Mouse (Mus musculus) neural tube, embryonic 12.5 days (tissue): ENCODE measurements around the gene Ing5. TPM values are rescaled to one million over a fixed set of nuclear protein-coding genes. Genes with fewer than 3 reads are reported as not detected.
"Not testable (repeated sequence)": the region's sequence is repeated elsewhere in the genome, so short reads cannot be mapped to it uniquely, and the experiment has no call there.

Experiments used
- ATAC-seq: fragments of 200-750 bp; cut with Nextera tagmentation; 2 replicates; pipeline ENCODE4 v1.8.0; 2017; ENCODE audit warnings: low read depth, mild to moderate bottlenecking, moderate TSS enrichment, moderate library complexity; ENCODE audit not compliant: low FRiP score
- H3K27ac ChIP-seq: fragments of 300-500 bp; sonication (generic); 2 replicates; pipeline ENCODE4 v1.5.1; 2016
- H3K27me3 ChIP-seq: fragments of 300-500 bp; sonication (generic); replicated peaks from 2 replicates; pipeline ENCODE4 v1.6.1; 2016; ENCODE audit warnings: mild to moderate bottlenecking
- H3K36me3 ChIP-seq: fragments of 300-500 bp; sonication (generic); 2 replicates; pipeline ENCODE4 v1.6.1; 2016; ENCODE audit warnings: mild to moderate bottlenecking
- H3K4me1 ChIP-seq: fragments of 300-500 bp; sonication (generic); 2 replicates; pipeline ENCODE4 v1.6.1; 2016
- H3K4me2 ChIP-seq: fragments of 300-500 bp; sonication (generic); replicated peaks from 2 replicates; pipeline ENCODE4 v1.6.1; 2016; ENCODE audit warnings: mild to moderate bottlenecking
- H3K4me3 ChIP-seq: fragments of 300-500 bp; sonication (generic); 2 replicates; pipeline ENCODE4 v1.5.1; 2016
- H3K9ac ChIP-seq: fragments of 300-500 bp; sonication (generic); 2 replicates; pipeline ENCODE4 v1.6.1; 2016; ENCODE audit warnings: mild to moderate bottlenecking
- H3K9me3 ChIP-seq: fragments of 300-500 bp; sonication (generic); 2 replicates; pipeline ENCODE4 v1.6.1; 2016; ENCODE audit warnings: mild to moderate bottlenecking
- WGBS: fragments of 180-500 bp; shearing (Covaris S2); methylation state at CpG from one replicate; pipeline ENCODE4 v1.1.7; 2016; 5-methylcytosine and 5-hydroxymethylcytosine counted together
- polyA plus RNA-seq: library from polyadenylated mRNA; unstranded; fragments of >200 nt; fragmentation: Nextera tagmentation; extraction: Ambion mirVana; gene quantifications from 2 replicates; pipeline ENCODE4 v1.2.1, GENCODE M21; 2016

The Ing5 gene
- polyA plus RNA-seq, 1 experiment from 2014 or later, result 14.0 TPM

GRCm38 (mm10) chr1:93837335-93837734 lies 33.6 kb downstream of the Ing5 start:
- peaks cover 9% of the 10 kb centered on the region for H3K36me3 ChIP-seq
- ATAC-seq, result no peak
- no peaks in the 10 kb centered on the region for H3K9me3 ChIP-seq
- 95% methylated on average over 8 of the region's 8 CpGs for WGBS
- no peak overlapping the region for H3K27ac ChIP-seq
- no peaks in the 10 kb centered on the region for H3K4me1 ChIP-seq
- H3K4me2 ChIP-seq, result no peak overlapping the region
- no peaks in the 10 kb centered on the region for H3K27me3 ChIP-seq
- H3K9ac ChIP-seq, result no peak overlapping the region
- no peak overlapping the region for H3K4me3 ChIP-seq

GRCm38 (mm10) chr1:93838569-93838968 lies 34.8 kb downstream of the Ing5 start:
- ATAC-seq, H3K36me3 ChIP-seq, H3K4me3 ChIP-seq, H3K27ac ChIP-seq, H3K4me1 ChIP-seq, H3K27me3 ChIP-seq, H3K9me3 ChIP-seq, H3K4me2 ChIP-seq, H3K9ac ChIP-seq: not testable (repeated sequence)
- WGBS, result 90% methylated on average over 8 of the region's 8 CpGs

DNA sequence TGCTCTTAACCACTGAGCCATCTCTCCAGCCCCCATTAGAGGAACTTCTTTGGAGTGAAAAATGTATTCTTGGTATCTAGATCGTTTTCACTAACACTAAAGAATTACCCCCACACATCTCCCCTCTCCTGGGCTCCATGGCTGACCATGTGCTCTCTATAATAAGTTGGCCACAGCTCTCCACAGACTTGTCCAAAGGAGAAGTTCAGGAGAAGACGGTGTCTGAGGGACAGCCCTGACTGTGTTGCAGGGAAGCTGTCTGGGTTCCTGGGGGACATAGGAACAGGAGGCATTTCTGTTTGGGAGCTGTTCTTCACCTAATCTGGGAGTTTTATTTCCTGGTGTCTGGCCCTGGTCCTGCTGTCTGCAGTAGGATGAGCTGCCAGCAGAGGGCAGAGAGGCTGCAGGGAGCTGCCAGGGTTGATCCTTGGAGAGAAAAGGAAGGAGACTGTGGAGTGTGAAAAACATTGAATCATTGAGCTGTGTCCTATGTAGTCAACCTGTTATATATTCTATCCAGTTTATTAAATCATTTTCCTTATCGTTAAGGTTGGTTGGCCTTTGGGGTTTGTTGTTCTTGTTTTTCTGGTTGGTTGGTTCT lies 42.1 kb downstream of the Ing5 start:
- H3K9me3 ChIP-seq, H3K27ac ChIP-seq, ATAC-seq, H3K4me3 ChIP-seq, H3K9ac ChIP-seq, H3K36me3 ChIP-seq, H3K27me3 ChIP-seq, H3K4me2 ChIP-seq, H3K4me1 ChIP-seq: not testable (repeated sequence)
- 66% methylated on average over 2 of the region's 3 CpGs for WGBS

GRCm38 (mm10) chr1:93855790-93856189 lies 52.0 kb downstream of the Ing5 start:
- not testable (repeated sequence) for H3K4me2 ChIP-seq, H3K9ac ChIP-seq, H3K27ac ChIP-seq, H3K4me3 ChIP-seq, ATAC-seq, H3K9me3 ChIP-seq, H3K4me1 ChIP-seq, H3K27me3 ChIP-seq, H3K36me3 ChIP-seq
- 88% methylated on average over 4 of the region's 4 CpGs for WGBS

- no peak for ATAC-seq
Measured at GRCm38 (mm10) chr1:93857370-93857769, 53.6 kb downstream of the Ing5 start.

DNA sequence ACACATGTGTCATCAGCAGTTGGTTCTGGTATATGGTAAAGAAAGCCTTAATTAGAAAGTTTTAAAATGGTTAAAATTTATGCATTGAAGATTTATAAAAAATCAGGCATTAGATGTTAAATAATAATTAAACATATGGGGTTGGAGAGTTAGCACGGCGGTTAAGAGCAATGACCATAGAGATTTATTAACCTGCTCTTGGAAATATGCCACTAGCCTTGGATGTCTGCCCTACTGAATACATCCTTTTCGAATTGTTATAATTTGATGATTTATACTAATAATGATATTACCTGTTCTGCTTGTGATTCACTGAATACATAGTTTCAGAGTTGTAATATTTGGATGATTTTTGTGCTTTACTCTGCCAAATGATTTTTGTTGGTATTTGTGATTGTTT lies 54.2 kb downstream of the Ing5 start:
- no peak overlapping the region for H3K27ac ChIP-seq
- no peaks in the 10 kb centered on the region for H3K36me3 ChIP-seq
- H3K9me3 ChIP-seq, result no peaks in the 10 kb centered on the region
- H3K4me2 ChIP-seq, result no peak overlapping the region
- no peak for ATAC-seq
- no peaks in the 10 kb centered on the region for H3K4me1 ChIP-seq
- H3K4me3 ChIP-seq, result no peak overlapping the region
- H3K27me3 ChIP-seq, result no peaks in the 10 kb centered on the region
- H3K9ac ChIP-seq, result no peak overlapping the region
- WGBS, result 93% methylated on average over 3 of the region's 3 CpGs

More at GRCm38 (mm10) chr1:93857370-93857769, 53.6 kb downstream of the Ing5 start:
- Histone ChIP-seq H3K9ac (no peak overlapping the region), H3K4me1 (no peaks in the 10 kb centered on the region), H3K27me3 (no peaks in the 10 kb centered on the region), H3K9me3 (no peaks in the 10 kb centered on the region), H3K4me2 (no peak overlapping the region), H3K27ac (no peak overlapping the region), H3K4me3 (no peak overlapping the region), H3K36me3 (no peaks in the 10 kb centered on the region)
- 73% methylated on average over 6 of the region's 6 CpGs for WGBS

DNA sequence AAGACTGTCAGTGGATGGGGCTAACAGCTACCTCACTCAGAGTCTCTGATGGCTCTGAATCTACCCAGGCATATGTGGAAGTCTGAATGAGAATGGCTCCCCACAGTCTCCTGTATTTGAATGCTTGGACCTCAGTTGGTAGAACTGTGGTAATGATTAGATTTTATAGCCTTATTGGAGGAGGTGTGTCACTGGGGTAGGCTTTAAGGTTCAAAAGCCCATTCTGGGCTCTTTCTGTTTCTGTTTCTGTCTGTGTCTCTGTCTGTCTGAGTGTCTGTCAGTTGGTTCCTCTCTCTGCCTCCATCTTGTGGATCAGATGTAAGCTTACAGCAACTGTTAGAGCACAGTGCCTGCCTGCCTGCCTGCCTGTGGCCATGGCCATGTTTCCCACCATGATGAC lies 55.9 kb downstream of the Ing5 start:
- no peak overlapping the region for H3K4me3 ChIP-seq
- no peaks in the 10 kb centered on the region for H3K4me1 ChIP-seq
- H3K36me3 ChIP-seq, result no peaks in the 10 kb centered on the region
- H3K27ac ChIP-seq, result no peak overlapping the region
- no peaks in the 10 kb centered on the region for H3K9me3 ChIP-seq
- no peak overlapping the region for H3K9ac ChIP-seq
- no peaks in the 10 kb centered on the region for H3K27me3 ChIP-seq
- no peak for ATAC-seq
- H3K4me2 ChIP-seq, result no peak overlapping the region

GRCm38 (mm10) chr1:93861048-93861447 lies 57.3 kb downstream of the Ing5 start, which contains the start of gene Gal3st2:
Gene Gal3st2, plus strand, starts transcription at chr1:93861306.
- not testable (repeated sequence) for H3K27ac ChIP-seq, H3K4me3 ChIP-seq, H3K4me2 ChIP-seq, H3K4me1 ChIP-seq, ATAC-seq, H3K9ac ChIP-seq, H3K36me3 ChIP-seq, H3K9me3 ChIP-seq, H3K27me3 ChIP-seq
- 75% methylated on average over 2 of the region's 2 CpGs for WGBS

Other genes with a start within 250 kb of the Ing5 start
- gene Stk25, start 145.3 kb upstream of the Ing5 start, polyA plus RNA-seq, result 260 and 266 TPM in 2 replicates
- gene Bok, start 118.3 kb upstream of the Ing5 start, polyA plus RNA-seq, result 41.9 and 50.8 TPM in 2 replicates
- gene Atg4b, start 52.5 kb upstream of the Ing5 start, polyA plus RNA-seq, result 116 and 119 TPM in 2 replicates
- 36.0 and 36.7 TPM in 2 replicates for gene Thap4, start 49.1 kb upstream of the Ing5 start, polyA plus RNA-seq
- 187 TPM in 2 replicates for gene Dtymk, start 2.0 kb upstream of the Ing5 start, polyA plus RNA-seq
- gene D2hgdh, start 20.9 kb downstream of the Ing5 start, polyA plus RNA-seq, result 17.0 TPM in 2 replicates
- gene Gal3st2, start 57.3 kb downstream of the Ing5 start, polyA plus RNA-seq, result not detected in 2 replicates
- not detected in 2 replicates for gene Gal3st2b, start 114.3 kb downstream of the Ing5 start, polyA plus RNA-seq
- not detected in 2 replicates for gene Gal3st2c, start 186.5 kb downstream of the Ing5 start, polyA plus RNA-seq
- gene Neu4, start 216.5 kb downstream of the Ing5 start, polyA plus RNA-seq, result not detected in 2 replicates
- not detected in 2 replicates for gene Pdcd1, start 248.6 kb downstream of the Ing5 start, polyA plus RNA-seq